Mouse (Mus musculus) intestine, embryonic 15.5 days (tissue): ENCODE measurements around the gene Scn1b. TPM values are rescaled to one million over a fixed set of nuclear protein-coding genes. Genes with fewer than 3 reads are reported as not detected.

Experiments used
- ATAC-seq: fragments of 200-750 bp; cut with Nextera tagmentation; 2 replicates; pipeline ENCODE4 v1.8.0; 2017; ENCODE audit warnings: moderate TSS enrichment, moderate library complexity
- H3K27ac ChIP-seq: fragments of 300-500 bp; sonication (generic); 2 replicates; pipeline ENCODE4 v1.5.1; 2015; ENCODE audit warnings: mild to moderate bottlenecking, inconsistent platforms
- H3K27me3 ChIP-seq: fragments of 300-500 bp; sonication (generic); replicated peaks from 2 replicates; pipeline ENCODE4 v1.6.1; 2015; ENCODE audit warnings: inconsistent platforms
- H3K36me3 ChIP-seq: fragments of 300-500 bp; sonication (generic); 2 replicates; pipeline ENCODE4 v1.6.1; 2015; ENCODE audit warnings: inconsistent platforms
- H3K4me1 ChIP-seq: fragments of 300-500 bp; sonication (generic); replicated peaks from 2 replicates; pipeline ENCODE4 v1.6.1; 2015; ENCODE audit warnings: inconsistent platforms
- H3K4me2 ChIP-seq: fragments of 300-500 bp; sonication (generic); replicated peaks from 2 replicates; pipeline ENCODE4 v1.6.1; 2015; ENCODE audit warnings: mild to moderate bottlenecking, inconsistent platforms
- H3K4me3 ChIP-seq: fragments of 300-500 bp; sonication (generic); replicated peaks from 2 replicates; pipeline ENCODE4 v1.5.1; 2015; ENCODE audit warnings: inconsistent platforms
- H3K9ac ChIP-seq: fragments of 300-500 bp; sonication (generic); 2 replicates; pipeline ENCODE4 v1.6.1; 2015; ENCODE audit warnings: inconsistent platforms
- H3K9me3 ChIP-seq: fragments of 300-500 bp; sonication (generic); 2 replicates; pipeline ENCODE4 v1.6.1; 2016; ENCODE audit warnings: inconsistent platforms
- WGBS: fragments of 180-500 bp; shearing (Covaris S2); methylation state at CpG from one replicate; pipeline ENCODE4 v1.1.7; 2015; 5-methylcytosine and 5-hydroxymethylcytosine counted together
- polyA plus RNA-seq: library from polyadenylated mRNA; unstranded; fragments of >200 nt; fragmentation: Nextera tagmentation; extraction: Ambion mirVana; gene quantifications from 2 replicates; pipeline ENCODE4 v1.2.1, GENCODE M21; 2015

The Scn1b gene
- polyA plus RNA-seq, 1 experiment from 2014 or later: 1.8 TPM

DNA sequence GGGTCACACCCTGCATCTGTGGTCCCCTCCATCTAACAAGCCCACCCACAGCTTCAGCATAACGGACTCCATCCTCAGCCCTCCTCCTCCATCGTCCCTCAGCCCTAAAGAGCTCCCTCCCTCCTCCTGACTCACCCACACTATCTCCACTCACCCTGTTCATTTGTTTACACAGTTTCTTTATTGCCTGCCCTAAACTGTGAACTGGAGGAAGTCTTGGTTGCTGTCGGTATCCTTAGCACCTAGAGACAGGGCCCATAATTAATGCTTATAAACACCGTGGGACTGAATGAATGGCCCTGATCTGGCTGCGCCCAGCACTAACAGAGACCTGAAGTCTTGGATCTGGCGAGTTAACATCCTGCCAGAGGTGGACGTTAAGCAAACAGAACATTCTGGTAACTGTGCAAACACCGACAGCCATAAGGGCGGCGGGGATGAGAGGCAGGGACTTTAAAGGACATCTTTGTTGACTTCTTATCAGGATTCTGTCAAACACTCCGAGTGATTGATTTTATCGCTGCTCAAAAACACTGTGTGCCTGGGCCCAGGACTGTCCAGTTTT is 18.9 kb upstream of the Scn1b start:
- 15% methylated on average over 12 of the region's 12 CpGs for WGBS
- H3K4me2 ChIP-seq: peak overlapping the region; percentile 9; the same call in 1 of the 2 replicates
- H3K9ac ChIP-seq: no peak overlapping the region
- 0 out of 2 replicates have a peak overlapping the region, but pooled peaks have one; percentile 4 for H3K27ac ChIP-seq
- H3K27me3 ChIP-seq: no peaks in the 10 kb centered on the region
- peaks cover 18% of the 10 kb centered on the region for H3K36me3 ChIP-seq
- H3K9me3 ChIP-seq: no peaks in the 10 kb centered on the region
- H3K4me1 ChIP-seq: peaks cover 47% of the 10 kb centered on the region
- H3K4me3 ChIP-seq: no peak overlapping the region
- peak; percentile 87 for ATAC-seq

DNA sequence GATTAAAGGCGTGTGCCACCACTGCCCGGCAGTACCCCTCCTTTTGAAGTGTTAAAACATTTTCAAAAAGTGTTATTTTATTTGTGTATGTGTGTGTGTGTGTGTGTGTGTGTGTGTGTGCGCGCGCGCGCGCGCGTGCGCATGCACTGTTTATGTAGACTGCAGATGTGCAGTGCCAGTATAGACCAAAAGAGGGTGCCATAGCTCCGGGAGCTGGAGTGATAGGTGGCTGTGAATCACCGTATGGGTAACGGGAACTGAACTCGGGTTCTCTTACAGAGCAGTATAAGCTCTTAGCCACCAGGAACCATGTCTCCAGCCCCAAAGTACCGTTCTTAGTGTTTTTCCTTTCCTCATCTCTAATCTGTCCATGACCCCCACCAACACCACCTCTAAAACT is 18.1 kb upstream of the Scn1b start:
- Histone ChIP-seq H3K4me1 (peaks cover 46% of the 10 kb centered on the region), H3K36me3 (peaks cover 22% of the 10 kb centered on the region), H3K9me3 (no peaks in the 10 kb centered on the region), H3K4me2 (no peak overlapping the region), H3K4me3 (no peak overlapping the region), H3K9ac (no peak overlapping the region), H3K27me3 (no peaks in the 10 kb centered on the region), H3K27ac (no peak overlapping the region)
- WGBS: 93% methylated on average over 16 of the region's 16 CpGs
- no peak for ATAC-seq

DNA sequence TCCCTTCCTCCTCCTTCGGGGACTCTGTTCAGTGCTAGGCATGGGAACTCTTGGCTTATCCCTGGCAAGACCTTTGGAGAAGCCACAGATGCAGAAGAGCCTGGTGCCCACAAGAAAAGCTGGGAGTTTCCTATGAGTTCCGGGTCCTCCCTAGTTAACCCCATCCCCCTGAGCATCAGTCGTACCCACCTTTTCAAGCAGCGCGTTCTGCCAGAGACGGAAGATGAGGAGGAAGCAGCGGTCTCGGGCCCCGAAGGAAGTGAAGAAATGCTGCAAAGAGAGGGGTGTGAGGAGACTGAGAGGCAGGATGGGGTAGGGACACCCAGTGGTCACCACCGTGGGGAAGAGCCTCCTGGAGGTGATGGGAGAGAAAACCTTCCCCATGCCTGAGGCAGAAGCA is 14.1 kb upstream of the Scn1b start:
- ATAC-seq: no peak
- H3K27me3 ChIP-seq: no peaks in the 10 kb centered on the region
- H3K4me2 ChIP-seq: no peak overlapping the region
- WGBS: 92% methylated on average over 10 of the region's 10 CpGs
- no peaks in the 10 kb centered on the region for H3K9me3 ChIP-seq
- peaks cover 49% of the 10 kb centered on the region for H3K36me3 ChIP-seq
- no peak overlapping the region for H3K4me3 ChIP-seq
- no peak overlapping the region for H3K9ac ChIP-seq
- no peak overlapping the region for H3K27ac ChIP-seq
- peaks cover 8% of the 10 kb centered on the region for H3K4me1 ChIP-seq

DNA sequence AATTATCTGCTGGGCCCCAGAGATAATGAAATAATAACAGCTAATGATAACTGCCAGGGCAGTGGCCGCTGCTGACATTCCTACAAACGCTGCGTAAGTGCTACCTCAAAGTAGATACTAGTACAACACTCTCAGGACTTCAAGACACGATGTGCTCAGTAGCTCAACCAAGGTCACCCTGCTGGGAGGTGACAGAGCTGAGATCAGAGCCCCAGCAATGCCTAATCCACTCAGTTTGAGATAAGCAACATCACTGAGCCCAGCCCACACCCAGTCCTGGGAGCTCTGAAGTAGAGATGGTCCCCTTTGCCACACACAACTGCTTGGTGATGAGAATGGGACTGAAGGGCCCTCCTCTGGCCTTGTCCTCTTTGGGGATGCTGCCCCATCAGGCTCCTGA is 13.5 kb upstream of the Scn1b start:
- peaks cover 2% of the 10 kb centered on the region for H3K4me1 ChIP-seq
- WGBS: 71% methylated on average over 4 of the region's 4 CpGs
- no peak for ATAC-seq
- no peak overlapping the region for H3K27ac ChIP-seq
- no peak overlapping the region for H3K4me2 ChIP-seq
- no peak overlapping the region for H3K9ac ChIP-seq
- peaks cover 54% of the 10 kb centered on the region for H3K36me3 ChIP-seq
- no peak overlapping the region for H3K4me3 ChIP-seq
- no peaks in the 10 kb centered on the region for H3K9me3 ChIP-seq
- no peaks in the 10 kb centered on the region for H3K27me3 ChIP-seq

DNA sequence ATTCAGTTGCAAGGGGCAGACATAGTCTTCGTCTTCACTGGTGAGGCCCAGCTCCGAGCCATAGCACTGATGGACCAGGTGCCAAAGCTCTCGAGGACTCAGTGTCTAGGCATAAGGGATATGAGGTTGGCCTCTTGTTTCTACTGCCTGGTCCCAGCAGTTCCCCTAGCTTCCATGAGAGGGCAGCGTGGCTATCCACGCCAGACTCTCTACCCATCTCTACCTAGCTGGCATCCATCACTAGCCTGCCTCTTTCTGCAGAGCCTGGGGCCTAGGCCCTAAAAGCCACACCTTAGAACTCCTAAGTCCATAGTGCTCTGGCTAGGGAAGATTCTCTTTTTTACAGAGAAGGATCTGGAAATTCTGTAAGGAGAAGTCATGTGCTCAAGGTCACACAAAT is 13.0 kb upstream of the Scn1b start:
- Histone ChIP-seq H3K4me3 (no peak overlapping the region), H3K4me1 (no peaks in the 10 kb centered on the region), H3K27me3 (no peaks in the 10 kb centered on the region), H3K9ac (no peak overlapping the region), H3K9me3 (no peaks in the 10 kb centered on the region), H3K27ac (no peak overlapping the region), H3K36me3 (peaks cover 59% of the 10 kb centered on the region), H3K4me2 (no peak overlapping the region)
- WGBS: 68% methylated on average over 5 of the region's 5 CpGs
- ATAC-seq: peak; percentile 59

DNA sequence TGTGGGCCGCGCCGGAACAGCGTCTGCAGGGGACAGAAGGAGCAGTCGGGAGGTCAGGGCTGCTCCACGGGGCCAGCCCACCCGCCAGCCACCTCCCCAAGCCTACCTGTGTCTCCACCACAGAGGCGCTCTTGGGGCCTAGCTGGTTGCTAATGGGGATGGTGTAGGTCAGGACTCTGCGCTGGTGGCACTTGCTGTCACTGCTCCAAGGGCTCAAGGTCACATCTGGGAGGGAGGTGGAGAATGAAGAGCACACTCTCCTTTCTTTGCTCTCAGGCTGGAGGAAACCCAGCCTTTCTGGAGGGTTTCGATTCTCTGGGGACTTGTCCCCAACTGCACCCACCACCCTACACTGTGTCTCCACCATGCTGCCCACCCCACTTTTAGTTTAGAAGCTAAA is 8.9 kb upstream of the Scn1b start:
- no peak for ATAC-seq
- Histone ChIP-seq H3K27ac (no peak overlapping the region), H3K9me3 (no peaks in the 10 kb centered on the region), H3K4me3 (no peak overlapping the region), H3K9ac (no peak overlapping the region), H3K4me2 (no peak overlapping the region), H3K4me1 (no peaks in the 10 kb centered on the region), H3K36me3 (peaks cover 73% of the 10 kb centered on the region), H3K27me3 (no peaks in the 10 kb centered on the region)
- 90% methylated on average over 10 of the region's 10 CpGs for WGBS

DNA sequence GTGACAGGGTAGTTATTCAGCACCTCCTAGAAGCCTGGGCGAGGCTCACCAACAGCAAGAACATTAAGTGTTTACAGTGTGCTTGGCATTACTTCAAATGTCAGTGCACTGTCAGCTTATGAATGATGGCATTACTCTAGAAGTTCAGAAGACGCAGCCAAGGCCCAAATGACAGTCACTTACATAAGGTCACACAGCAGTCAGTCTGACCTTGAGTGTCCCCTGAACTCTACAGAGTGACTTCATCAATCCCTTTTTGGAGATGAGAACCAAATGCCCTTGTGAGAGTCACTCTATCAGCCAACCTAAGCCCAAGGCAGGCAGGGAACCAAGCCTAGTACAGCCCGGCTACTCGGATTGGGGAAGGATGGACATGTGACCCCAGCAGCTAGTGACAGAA is 5.1 kb upstream of the Scn1b start:
- H3K4me2 ChIP-seq: no peak overlapping the region
- WGBS: 89% methylated on average over 4 of the region's 4 CpGs
- no peaks in the 10 kb centered on the region for H3K9me3 ChIP-seq
- no peak overlapping the region for H3K27ac ChIP-seq
- H3K4me3 ChIP-seq: no peak overlapping the region
- peaks cover 7% of the 10 kb centered on the region for H3K27me3 ChIP-seq
- H3K9ac ChIP-seq: no peak overlapping the region
- H3K4me1 ChIP-seq: peaks cover 6% of the 10 kb centered on the region; the same call in 1 of the 2 replicates
- H3K36me3 ChIP-seq: peaks cover 61% of the 10 kb centered on the region
- ATAC-seq: no peak

DNA sequence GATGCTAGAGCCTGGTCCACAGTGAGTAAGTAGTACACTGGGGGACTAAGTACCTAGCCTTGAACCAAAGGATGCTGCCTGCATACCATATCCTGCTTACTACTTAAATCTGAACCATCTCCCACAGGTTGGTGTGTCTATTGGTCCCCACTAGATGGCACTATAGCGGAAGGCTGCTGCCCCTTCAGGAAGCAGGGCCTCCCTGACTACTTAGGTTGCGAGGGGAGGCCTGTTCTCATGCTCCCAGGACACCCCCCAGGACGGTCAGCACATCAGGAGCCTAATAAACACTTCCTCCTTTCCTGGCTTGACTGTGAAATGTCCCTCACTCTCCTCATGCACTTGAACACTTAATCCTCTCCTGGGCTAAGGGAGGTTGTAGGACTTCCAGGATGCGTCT is 4.0 kb upstream of the Scn1b start:
- H3K4me3 ChIP-seq: no peak overlapping the region
- H3K27ac ChIP-seq: no peak overlapping the region
- 27% methylated on average over 4 of the region's 4 CpGs for WGBS
- H3K4me2 ChIP-seq: no peak overlapping the region
- no peaks in the 10 kb centered on the region for H3K9me3 ChIP-seq
- peaks cover 17% of the 10 kb centered on the region for H3K27me3 ChIP-seq
- peak; percentile 35; the same call in 1 of the 2 replicates for ATAC-seq
- peaks cover 53% of the 10 kb centered on the region for H3K36me3 ChIP-seq
- H3K4me1 ChIP-seq: peaks cover 13% of the 10 kb centered on the region; the same call in 1 of the 2 replicates
- H3K9ac ChIP-seq: no peak overlapping the region

DNA sequence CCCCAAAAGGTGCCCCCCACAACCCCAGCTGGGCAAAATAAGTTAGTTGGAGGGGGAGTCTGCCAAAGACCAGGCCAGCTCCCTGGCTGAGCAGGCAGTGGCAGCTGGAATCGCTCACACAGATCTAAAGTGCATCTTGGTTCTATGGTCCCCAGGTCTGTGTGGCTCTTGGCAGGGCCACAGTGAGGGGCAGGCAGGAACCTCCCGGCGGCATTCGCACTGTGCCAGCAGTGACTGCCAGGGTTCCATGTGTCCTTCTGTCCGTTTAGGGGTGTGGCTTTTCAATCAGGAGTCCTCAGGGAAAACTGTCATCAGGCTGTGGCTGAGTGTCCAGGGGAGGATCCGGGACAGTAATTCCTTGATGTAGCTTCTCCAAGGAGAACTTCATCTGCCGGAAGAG is 3.4 kb upstream of the Scn1b start:
- Histone ChIP-seq H3K27me3 (peaks cover 24% of the 10 kb centered on the region), H3K27ac (no peak overlapping the region), H3K9me3 (no peaks in the 10 kb centered on the region), H3K4me3 (no peak overlapping the region), H3K4me2 (no peak overlapping the region), H3K36me3 (peaks cover 47% of the 10 kb centered on the region), H3K9ac (no peak overlapping the region), H3K4me1 (peaks cover 13% of the 10 kb centered on the region; the same call in 1 of the 2 replicates)
- no peak for ATAC-seq
- 93% methylated on average over 7 of the region's 7 CpGs for WGBS

DNA sequence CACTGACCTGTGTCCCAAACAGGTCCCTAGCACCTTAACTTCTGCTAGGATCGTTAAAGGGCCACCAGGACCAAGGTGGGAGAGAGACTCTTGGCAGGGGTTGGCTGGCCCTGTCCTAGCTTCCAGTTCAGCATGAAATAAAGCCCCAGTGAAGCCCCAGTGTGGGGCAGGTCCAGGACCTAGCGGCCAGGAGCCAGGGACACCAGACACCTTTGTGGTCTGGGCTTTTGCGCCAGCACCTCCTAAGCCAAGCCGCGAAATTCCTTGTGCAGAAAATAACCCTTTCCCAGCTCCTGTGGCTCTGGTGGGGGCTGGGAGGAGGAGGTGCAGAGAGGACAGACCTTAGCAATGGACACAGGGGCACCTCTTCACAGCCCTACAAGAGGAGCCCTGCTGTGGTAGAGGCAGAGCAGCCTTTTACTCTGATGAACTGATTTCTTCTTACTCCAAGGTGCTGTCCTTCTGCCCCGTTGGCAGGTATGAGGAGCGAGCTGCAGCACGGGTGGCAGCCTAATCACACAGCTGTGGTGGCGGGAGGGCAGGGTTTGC is 1.4 kb upstream of the Scn1b start:
- no peak for ATAC-seq
- Histone ChIP-seq H3K27ac (no peak overlapping the region), H3K9ac (no peak overlapping the region), H3K9me3 (no peaks in the 10 kb centered on the region), H3K36me3 (peaks cover 30% of the 10 kb centered on the region), H3K27me3 (peaks cover 30% of the 10 kb centered on the region), H3K4me2 (no peak overlapping the region), H3K4me3 (no peak overlapping the region), H3K4me1 (peaks cover 13% of the 10 kb centered on the region; the same call in 1 of the 2 replicates)
- WGBS: 55% methylated on average over 9 of the region's 9 CpGs

DNA sequence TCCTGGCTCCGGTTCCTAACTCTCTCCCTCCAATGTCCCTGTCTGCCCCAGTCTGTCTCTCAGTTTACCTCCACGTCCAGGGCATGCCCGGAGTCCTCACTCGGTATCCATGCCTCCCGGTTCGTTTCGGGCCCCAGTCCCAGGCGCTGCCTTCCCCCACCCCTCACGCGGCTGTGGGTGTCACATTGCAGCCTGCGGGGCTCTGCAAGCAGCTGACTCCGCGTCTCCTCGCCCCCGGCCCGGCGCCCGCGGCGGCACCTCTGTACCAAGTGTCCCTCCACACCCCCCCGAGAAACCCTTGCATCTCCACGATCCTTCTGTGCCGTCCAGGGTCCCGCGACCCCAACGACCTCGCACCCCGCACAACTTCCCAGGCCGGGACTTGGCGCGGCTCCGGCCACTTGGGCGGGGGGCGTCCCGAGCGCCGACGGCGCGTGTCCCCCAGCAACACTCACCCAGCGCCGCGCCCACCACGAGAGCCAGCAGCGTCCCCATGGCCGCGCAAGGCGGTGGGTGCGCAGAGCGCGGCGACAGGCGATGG is 522 bp downstream of the Scn1b start:
- under 1% methylated on average over 53 of the region's 53 CpGs for WGBS
- H3K36me3 ChIP-seq: peaks cover 12% of the 10 kb centered on the region; the same call in 1 of the 2 replicates
- H3K4me1 ChIP-seq: peaks cover 13% of the 10 kb centered on the region; the same call in 1 of the 2 replicates
- peak; percentile 9; the same call in 1 of the 2 replicates for ATAC-seq
- H3K9ac ChIP-seq: peak overlapping the region; percentile 49
- H3K27ac ChIP-seq: no peak overlapping the region
- H3K4me2 ChIP-seq: peak overlapping the region; percentile 99
- H3K4me3 ChIP-seq: peak overlapping the region; percentile 60
- H3K27me3 ChIP-seq: peaks cover 30% of the 10 kb centered on the region
- H3K9me3 ChIP-seq: no peaks in the 10 kb centered on the region

DNA sequence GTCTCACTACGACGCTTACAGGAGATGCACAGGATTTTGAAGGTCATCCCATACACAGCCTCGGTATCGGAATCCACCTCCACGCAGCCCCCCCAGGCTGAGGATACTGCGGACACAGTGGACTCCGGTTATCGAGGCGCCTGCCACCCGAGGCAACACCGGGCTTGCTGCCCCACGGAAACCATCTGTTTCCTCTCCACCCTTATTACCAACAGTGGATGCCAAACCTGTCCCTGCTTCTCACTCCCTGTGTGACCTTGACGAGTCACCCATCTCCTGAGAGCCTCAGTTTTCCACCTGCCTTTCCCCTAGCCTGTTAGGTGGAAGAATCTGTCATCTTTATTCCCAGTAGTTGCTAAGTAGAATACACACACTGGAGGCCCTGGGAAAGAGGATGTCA is 1.7 kb downstream of the Scn1b start:
- no peak overlapping the region for H3K4me2 ChIP-seq
- peaks cover 30% of the 10 kb centered on the region for H3K27me3 ChIP-seq
- WGBS: 71% methylated on average over 13 of the region's 13 CpGs
- H3K36me3 ChIP-seq: peaks cover 8% of the 10 kb centered on the region; the same call in 1 of the 2 replicates
- no peak overlapping the region for H3K4me3 ChIP-seq
- no peaks in the 10 kb centered on the region for H3K9me3 ChIP-seq
- no peak overlapping the region for H3K9ac ChIP-seq
- ATAC-seq: no peak
- H3K4me1 ChIP-seq: peaks cover 13% of the 10 kb centered on the region; the same call in 1 of the 2 replicates
- no peak overlapping the region for H3K27ac ChIP-seq

DNA sequence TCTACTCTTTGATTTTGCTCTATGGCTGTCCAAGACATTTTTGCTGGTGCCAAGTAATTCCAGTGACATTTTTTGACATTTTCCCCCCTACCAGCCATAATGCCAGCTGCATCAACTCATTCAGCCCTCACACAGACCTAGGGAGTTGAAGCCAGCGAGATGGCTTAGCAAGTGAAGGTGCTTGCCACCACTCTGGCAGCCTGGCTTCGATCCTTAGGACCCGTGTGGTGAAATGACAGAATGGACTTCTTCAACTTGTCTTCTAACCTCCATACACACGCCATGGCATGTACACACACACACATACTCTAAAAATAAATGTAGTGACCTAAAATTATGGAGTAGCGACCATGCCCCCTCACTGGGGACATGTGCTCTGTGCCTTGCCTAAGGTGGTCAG is 2.4 kb downstream of the Scn1b start:
- no peak overlapping the region for H3K4me2 ChIP-seq
- H3K27me3 ChIP-seq: peaks cover 30% of the 10 kb centered on the region
- no peaks in the 10 kb centered on the region for H3K9me3 ChIP-seq
- H3K36me3 ChIP-seq: peaks cover 1% of the 10 kb centered on the region; the same call in 1 of the 2 replicates
- no peak overlapping the region for H3K27ac ChIP-seq
- peaks cover 13% of the 10 kb centered on the region; the same call in 1 of the 2 replicates for H3K4me1 ChIP-seq
- 84% methylated on average over 5 of the region's 5 CpGs for WGBS
- ATAC-seq: no peak
- H3K9ac ChIP-seq: no peak overlapping the region
- no peak overlapping the region for H3K4me3 ChIP-seq
